Mouse (Mus musculus): ENCODE measurements around the gene Tgtp1. TPM values are rescaled to one million over a fixed set of nuclear protein-coding genes. Genes with fewer than 3 reads are reported as not detected.

Tgtp1 gene
- 18.7 TPM for polyA plus RNA-seq (2014; fragmentation: Illumina TruSeq; extraction: RNeasy Lipid Tissue Mini Kit (QIAGEN cat#74804); ENCODE audit: low read depth, low replicate concordance)

GRCm38 (mm10) chr11:48994018-48994417 is at the start of gene Tgtp1:
Gene Tgtp1 (minus strand): TSS chr11:48994172.

GRCm38 (mm10) chr11:48991740-48992520 is 2.0 kb downstream of the Tgtp1 start, which contains the start of gene Gm12185:
Gene Gm12185 (minus strand): TSS chr11:48992226.

GRCm38 (mm10) chr11:48979251-48979650 is 14.7 kb downstream of the Tgtp1 start, which contains the start of gene 9930111J21Rik1:
Gene 9930111J21Rik1 (minus strand): TSS chr11:48979398.

GRCm38 (mm10) chr11:48978240-48978939 is 15.6 kb downstream of the Tgtp1 start, which contains the start of gene Olfr56:
Gene Olfr56 (plus strand): TSS chr11:48978889.

GRCm38 (mm10) chr11:48946090-48946489 is 47.9 kb downstream of the Tgtp1 start, which contains the start of gene Psme2b:
Gene Psme2b (minus strand): TSS chr11:48946190.

Other genes starting within 250 kb of the Tgtp1 start
- gene Rack1, start 193.8 kb downstream of the Tgtp1 start, polyA plus RNA-seq (2014; fragmentation: Illumina TruSeq; extraction: RNeasy Lipid Tissue Mini Kit (QIAGEN cat#74804); ENCODE audit: low read depth, low replicate concordance): 73.3 TPM
- 7.4 TPM for gene Trim41, start 176.8 kb downstream of the Tgtp1 start, polyA plus RNA-seq (2014; fragmentation: Illumina TruSeq; extraction: RNeasy Lipid Tissue Mini Kit (QIAGEN cat#74804); ENCODE audit: low read depth, low replicate concordance)
- gene Trim7, start 168.0 kb downstream of the Tgtp1 start, polyA plus RNA-seq (2014; fragmentation: Illumina TruSeq; extraction: RNeasy Lipid Tissue Mini Kit (QIAGEN cat#74804); ENCODE audit: low read depth, low replicate concordance): 6.3 TPM
- 2.9 TPM for gene Gm12184, start 167.5 kb downstream of the Tgtp1 start, polyA plus RNA-seq (2014; fragmentation: Illumina TruSeq; extraction: RNeasy Lipid Tissue Mini Kit (QIAGEN cat#74804); ENCODE audit: low read depth, low replicate concordance)
- gene Irgm1, start 122.5 kb downstream of the Tgtp1 start, polyA plus RNA-seq (2014; fragmentation: Illumina TruSeq; extraction: RNeasy Lipid Tissue Mini Kit (QIAGEN cat#74804); ENCODE audit: low read depth, low replicate concordance): 112 TPM
- gene Gm5431, start 92.0 kb downstream of the Tgtp1 start, polyA plus RNA-seq (2014; fragmentation: Illumina TruSeq; extraction: RNeasy Lipid Tissue Mini Kit (QIAGEN cat#74804); ENCODE audit: low read depth, low replicate concordance): 1.3 TPM
- 1.6 TPM for gene Psme2b, start 48.0 kb downstream of the Tgtp1 start, polyA plus RNA-seq (2014; fragmentation: Illumina TruSeq; extraction: RNeasy Lipid Tissue Mini Kit (QIAGEN cat#74804); ENCODE audit: low read depth, low replicate concordance)
- 0.79 TPM for gene Olfr56, start 15.3 kb downstream of the Tgtp1 start, polyA plus RNA-seq (2014; fragmentation: Illumina TruSeq; extraction: RNeasy Lipid Tissue Mini Kit (QIAGEN cat#74804); ENCODE audit: low read depth, low replicate concordance)
- 0.29 TPM for gene 9930111J21Rik1, start 14.8 kb downstream of the Tgtp1 start, polyA plus RNA-seq (2014; fragmentation: Illumina TruSeq; extraction: RNeasy Lipid Tissue Mini Kit (QIAGEN cat#74804); ENCODE audit: low read depth, low replicate concordance)
- 0.13 TPM for gene Gm12185, start 1.9 kb downstream of the Tgtp1 start, polyA plus RNA-seq (2014; fragmentation: Illumina TruSeq; extraction: RNeasy Lipid Tissue Mini Kit (QIAGEN cat#74804); ENCODE audit: low read depth, low replicate concordance)
- 3.9 TPM for gene 9930111J21Rik2, start 57.1 kb upstream of the Tgtp1 start, polyA plus RNA-seq (2014; fragmentation: Illumina TruSeq; extraction: RNeasy Lipid Tissue Mini Kit (QIAGEN cat#74804); ENCODE audit: low read depth, low replicate concordance)
- gene Tgtp2, start 70.0 kb upstream of the Tgtp1 start, polyA plus RNA-seq (2014; fragmentation: Illumina TruSeq; extraction: RNeasy Lipid Tissue Mini Kit (QIAGEN cat#74804); ENCODE audit: low read depth, low replicate concordance): 11.2 TPM
- gene Ifi47, start 82.4 kb upstream of the Tgtp1 start, polyA plus RNA-seq (2014; fragmentation: Illumina TruSeq; extraction: RNeasy Lipid Tissue Mini Kit (QIAGEN cat#74804); ENCODE audit: low read depth, low replicate concordance): 51.2 TPM
- gene Olfr1396, start 120.7 kb upstream of the Tgtp1 start, polyA plus RNA-seq (2014; fragmentation: Illumina TruSeq; extraction: RNeasy Lipid Tissue Mini Kit (QIAGEN cat#74804); ENCODE audit: low read depth, low replicate concordance): 0.19 TPM
- not detected for gene Olfr1395, start 148.1 kb upstream of the Tgtp1 start, polyA plus RNA-seq (2014; fragmentation: Illumina TruSeq; extraction: RNeasy Lipid Tissue Mini Kit (QIAGEN cat#74804); ENCODE audit: low read depth, low replicate concordance)
- not detected for gene Olfr1394, start 160.2 kb upstream of the Tgtp1 start, polyA plus RNA-seq (2014; fragmentation: Illumina TruSeq; extraction: RNeasy Lipid Tissue Mini Kit (QIAGEN cat#74804); ENCODE audit: low read depth, low replicate concordance)
- gene Btnl9, start 193.0 kb upstream of the Tgtp1 start, polyA plus RNA-seq (2014; fragmentation: Illumina TruSeq; extraction: RNeasy Lipid Tissue Mini Kit (QIAGEN cat#74804); ENCODE audit: low read depth, low replicate concordance): 5.2 TPM
- gene Zfp62, start 209.1 kb upstream of the Tgtp1 start, polyA plus RNA-seq (2014; fragmentation: Illumina TruSeq; extraction: RNeasy Lipid Tissue Mini Kit (QIAGEN cat#74804); ENCODE audit: low read depth, low replicate concordance): 38.5 TPM